ENCODE assay signal across 11 mouse cellular contexts in genomic region chr2:181240806-181241440, GRCm38 (mm10). TPM values are rescaled to one million over a fixed set of nuclear protein-coding genes. Genes with fewer than 3 reads are reported as not detected.
DNase-seq lines count a peak whose midpoint lies in the region; ATAC-seq and TF ChIP-seq lines count a peak whose summit lies in the region.
"Had no signal": no experiment of that assay in that cellular context is flagged by ENCODE, and none has a peak within 500 bp of the region (broad histone marks: within the 10 kb centered on the region; RNA-seq: fewer than 3 reads in every experiment).

No protein-coding gene starts in this region.

- no peak for DNase-seq in kidney, postnatal 0 days (ENCODE audit: low spot score)
- no peak for DNase-seq in kidney, postnatal 14 days
- DNase-seq in embryonic facial prominence, embryonic 14.5 days (ENCODE audit: low spot score) = no peak
- no peak for DNase-seq in liver, embryonic 13.5 days
- DNase-seq in left cerebral cortex, adult 2 months (ENCODE audit: extremely low spot score in 1 of 2, low spot score in 2 of 2) = no peak
- DNase-seq in forebrain, embryonic 14.5 days (ENCODE audit: low spot score) = no peak
- DNase-seq: cerebellum, adult 18-20 months had no signal

- peaks cover 12% of the 10 kb centered on the region; the same call in 1 of the 2 replicates for H3K36me3 ChIP-seq in kidney, postnatal 0 days (ENCODE audit: insufficient read depth, low read length)
- H3K36me3 ChIP-seq in embryonic facial prominence, embryonic 14.5 days (ENCODE audit: control insufficient read depth, insufficient read depth, low read length) = no peaks in the 10 kb centered on the region
- peaks cover 38% of the 10 kb centered on the region for H3K36me3 ChIP-seq in liver, embryonic 13.5 days
- H3K36me3 ChIP-seq in forebrain, embryonic 14.5 days (ENCODE audit: control insufficient read depth, insufficient read depth, low read length) = no peaks in the 10 kb centered on the region
- H3K36me3 ChIP-seq: midbrain, embryonic 15.5 days had no signal

- no peak overlapping the region for H3K27ac ChIP-seq in kidney, postnatal 0 days
- no peak overlapping the region for H3K27ac ChIP-seq in bone marrow, adult 2 months (ENCODE audit: control insufficient read depth, insufficient read depth, low read depth, low read length, poor library complexity)
- H3K27ac ChIP-seq in embryonic facial prominence, embryonic 14.5 days (replicated peaks; ENCODE audit: low read depth, low read length) = no peak overlapping the region
- no peak overlapping the region for H3K27ac ChIP-seq in liver, embryonic 13.5 days
- no peak overlapping the region for H3K27ac ChIP-seq in left cerebral cortex, adult 2 months
- H3K27ac ChIP-seq in forebrain, embryonic 14.5 days (ENCODE audit: low read depth, low read length) = no peak overlapping the region
- H3K27ac ChIP-seq: midbrain, embryonic 15.5 days had no signal

- peak overlapping the region; percentile 54 for H3K4me3 ChIP-seq in kidney, postnatal 0 days (replicated peaks; ENCODE audit: low read depth, low read length)
- peak overlapping the region; percentile 84 for H3K4me3 ChIP-seq in bone marrow, adult 2 months (replicated peaks; ENCODE audit: control insufficient read depth, low read depth, low read length)
- H3K4me3 ChIP-seq in embryonic facial prominence, embryonic 14.5 days (ENCODE audit: low read depth, low read length) = peak overlapping the region; percentile 43; the same call in 1 of the 2 replicates
- peak overlapping the region; percentile 75 for H3K4me3 ChIP-seq in liver, embryonic 13.5 days (replicated peaks)
- H3K4me3 ChIP-seq in left cerebral cortex, adult 2 months = no peak overlapping the region
- H3K4me3 ChIP-seq in forebrain, embryonic 14.5 days (ENCODE audit: low read depth, low read length) = no peak overlapping the region
- H3K4me3 ChIP-seq: midbrain, embryonic 15.5 days had no signal

- TF ChIP-seq POLR2A in bone marrow, adult 2 months (IDR thresholded peaks at IDR 0.05; ENCODE audit: borderline replicate concordance, control insufficient read depth, low read depth, low read length) = no peak

- H3K4me1 ChIP-seq in kidney, postnatal 0 days (replicated peaks; ENCODE audit: insufficient read depth, low read length) = peaks cover 18% of the 10 kb centered on the region
- peaks cover 6% of the 10 kb centered on the region; the same call in 1 of the 2 replicates for H3K4me1 ChIP-seq in bone marrow, adult 2 months (ENCODE audit: control insufficient read depth, insufficient read depth, low read length)
- H3K4me1 ChIP-seq in embryonic facial prominence, embryonic 14.5 days (ENCODE audit: control insufficient read depth, insufficient read depth, low read length) = peaks cover 4% of the 10 kb centered on the region; the same call in 1 of the 2 replicates
- peaks cover 39% of the 10 kb centered on the region for H3K4me1 ChIP-seq in liver, embryonic 13.5 days (replicated peaks)
- 0 out of 2 replicates have a peak, but pooled peaks cover 3% of the 10 kb centered on the region for H3K4me1 ChIP-seq in forebrain, embryonic 14.5 days (ENCODE audit: control insufficient read depth, insufficient read depth, low read length)
- H3K4me1 ChIP-seq: midbrain, embryonic 15.5 days had no signal

- H3K9me3 ChIP-seq in kidney, postnatal 0 days (replicated peaks; ENCODE audit: low read length) = no peaks in the 10 kb centered on the region
- H3K9me3 ChIP-seq in embryonic facial prominence, embryonic 14.5 days (ENCODE audit: control insufficient read depth, low read length) = no peaks in the 10 kb centered on the region
- no peaks in the 10 kb centered on the region for H3K9me3 ChIP-seq in liver, embryonic 13.5 days (replicated peaks)
- no peaks in the 10 kb centered on the region for H3K9me3 ChIP-seq in forebrain, embryonic 14.5 days (replicated peaks; ENCODE audit: control insufficient read depth, low read length)
- H3K9me3 ChIP-seq: midbrain, embryonic 15.5 days had no signal

- 94% methylated on average over 13 of the region's 13 CpGs for WGBS in kidney, postnatal 0 days
- 89% methylated on average over 13 of the region's 13 CpGs for WGBS in bone marrow, adult 2 months
- WGBS in embryonic facial prominence, embryonic 14.5 days = 91% methylated on average over 13 of the region's 13 CpGs
- 81% methylated on average over 13 of the region's 13 CpGs for WGBS in liver, embryonic 13.5 days (ENCODE audit: insufficient replicate concordance)
- 91% methylated on average over 13 of the region's 13 CpGs for WGBS in forebrain, embryonic 14.5 days

- H3K4me2 ChIP-seq in kidney, postnatal 0 days (ENCODE audit: low read length) = peak overlapping the region; percentile 77
- H3K4me2 ChIP-seq in embryonic facial prominence, embryonic 14.5 days (ENCODE audit: low read depth, low read length) = peak overlapping the region; percentile 66
- H3K4me2 ChIP-seq in liver, embryonic 13.5 days = peak overlapping the region; percentile 78
- H3K4me2 ChIP-seq in forebrain, embryonic 14.5 days (ENCODE audit: low read length) = no peak overlapping the region

- intact Hi-C loops in left cerebral cortex, adult 2 months (cut with DNase I) = no loop called here

- no peaks in the 10 kb centered on the region for H3K27me3 ChIP-seq in kidney, postnatal 0 days (ENCODE audit: insufficient read depth, low read length)
- no peaks in the 10 kb centered on the region for H3K27me3 ChIP-seq in embryonic facial prominence, embryonic 14.5 days (replicated peaks; ENCODE audit: control insufficient read depth, insufficient read depth, low read length)
- no peaks in the 10 kb centered on the region for H3K27me3 ChIP-seq in liver, embryonic 13.5 days
- no peaks in the 10 kb centered on the region for H3K27me3 ChIP-seq in forebrain, embryonic 14.5 days (replicated peaks; ENCODE audit: control insufficient read depth, insufficient read depth, low read length)
- H3K27me3 ChIP-seq: midbrain, embryonic 15.5 days had no signal

- TF ChIP-seq CTCF in kidney, postnatal 0 days (IDR thresholded peaks at IDR 0.05; ENCODE audit: low read depth) = no peak
- TF ChIP-seq CTCF in bone marrow, adult 2 months (IDR thresholded peaks at IDR 0.05; ENCODE audit: control insufficient read depth, insufficient read depth, low read length) = no peak
- no peak for TF ChIP-seq CTCF in left cerebral cortex, adult 2 months (IDR thresholded peaks at IDR 0.05)

- peak overlapping the region; percentile 67; the same call in 1 of the 2 replicates for H3K9ac ChIP-seq in kidney, postnatal 0 days (ENCODE audit: low read depth, low read length)
- peak overlapping the region; percentile 64; the same call in 1 of the 2 replicates for H3K9ac ChIP-seq in embryonic facial prominence, embryonic 14.5 days (ENCODE audit: low read depth, low read length)
- peak overlapping the region; percentile 86 for H3K9ac ChIP-seq in liver, embryonic 13.5 days
- H3K9ac ChIP-seq in forebrain, embryonic 14.5 days (ENCODE audit: low read length) = no peak overlapping the region
- H3K9ac ChIP-seq: midbrain, embryonic 15.5 days had no signal

- ATAC-seq in kidney, postnatal 0 days (replicated peaks; ENCODE audit: low FRiP score, low read depth) = no peak
- no peak for ATAC-seq in embryonic facial prominence, embryonic 14.5 days (ENCODE audit: low read depth)
- ATAC-seq in liver, embryonic 13.5 days (ENCODE audit: low read depth) = no peak
- ATAC-seq in CD4-positive, CD25-positive, alpha-beta regulatory T cell, adult 4 months = no peak
- no peak for ATAC-seq in forebrain, embryonic 14.5 days
- ATAC-seq: midbrain, embryonic 15.5 days had no signal

RNA-seq across cellular contexts. Expression of gene Helz2, which starts 0.9 kb away (rescaled TPM):
- 1.4 and 1.5 TPM in 2 replicates for polyA plus RNA-seq in kidney, postnatal 0 days (2015; fragmentation: Nextera tagmentation; extraction: Ambion mirVana)
- polyA plus RNA-seq in bone marrow, adult 2 months (2011; ENCODE audit: insufficient read depth, insufficient read length, low replicate concordance, missing spikeins) = 11.2 and 29.3 TPM in 2 replicates
- polyA plus RNA-seq in embryonic facial prominence, embryonic 14.5 days (2014; fragmentation: Nextera tagmentation; extraction: Ambion mirVana) = 1.3 TPM in 2 replicates
- polyA plus RNA-seq in liver, embryonic 13.5 days (2015; fragmentation: Nextera tagmentation; extraction: Ambion mirVana) = 1.3 and 1.5 TPM in 2 replicates
- polyA plus RNA-seq in CD4-positive, CD25-positive, alpha-beta regulatory T cell, adult 4 months (2017; shearing (Covaris generic)) = 10 to 100 TPM; 19.7 to 25.9 TPM
- 1 to 10 TPM; 2.3 to 4.3 TPM for total RNA-seq in left cerebral cortex, adult 2 months (2021)
- 0.33 and 0.41 TPM in 2 replicates for polyA plus RNA-seq in forebrain, embryonic 14.5 days (2014; fragmentation: Nextera tagmentation; extraction: Ambion mirVana)

RNA-seq across cellular contexts. Expression of gene Fndc11, which starts 21.1 kb away (rescaled TPM):
- 0.27 and 0.55 TPM in 2 replicates for polyA plus RNA-seq in kidney, postnatal 0 days (2015; fragmentation: Nextera tagmentation; extraction: Ambion mirVana)
- polyA plus RNA-seq in bone marrow, adult 2 months (2011; ENCODE audit: insufficient read depth, insufficient read length, low replicate concordance, missing spikeins) = not detected in 2 replicates
- 0.18 TPM in 1 of 2 replicates, not detected in the other for polyA plus RNA-seq in embryonic facial prominence, embryonic 14.5 days (2014; fragmentation: Nextera tagmentation; extraction: Ambion mirVana)
- 0.15 TPM in 1 of 2 replicates, not detected in the other for polyA plus RNA-seq in liver, embryonic 13.5 days (2015; fragmentation: Nextera tagmentation; extraction: Ambion mirVana)
- 1 to 10 TPM in 1 of 2 experiments, not detected in 1; 1.3 TPM for polyA plus RNA-seq in CD4-positive, CD25-positive, alpha-beta regulatory T cell, adult 4 months (2017; shearing (Covaris generic))
- total RNA-seq in left cerebral cortex, adult 2 months (2021) = not detected
- polyA plus RNA-seq in forebrain, embryonic 14.5 days (2014; fragmentation: Nextera tagmentation; extraction: Ambion mirVana) = 0.21 and 0.44 TPM in 2 replicates

RNA-seq across cellular contexts. Expression of gene Srms, which starts 27.9 kb away (rescaled TPM):
- polyA plus RNA-seq in kidney, postnatal 0 days (2015; fragmentation: Nextera tagmentation; extraction: Ambion mirVana) = 0.14 and 0.26 TPM in 2 replicates
- not detected in 2 replicates for polyA plus RNA-seq in bone marrow, adult 2 months (2011; ENCODE audit: insufficient read depth, insufficient read length, low replicate concordance, missing spikeins)
- polyA plus RNA-seq in embryonic facial prominence, embryonic 14.5 days (2014; fragmentation: Nextera tagmentation; extraction: Ambion mirVana) = 0.08 and 0.22 TPM in 2 replicates
- polyA plus RNA-seq in liver, embryonic 13.5 days (2015; fragmentation: Nextera tagmentation; extraction: Ambion mirVana) = 0.08 and 0.12 TPM in 2 replicates
- polyA plus RNA-seq in CD4-positive, CD25-positive, alpha-beta regulatory T cell, adult 4 months (2017; shearing (Covaris generic)) = under 1 TPM; 0.42 to 0.70 TPM
- total RNA-seq in left cerebral cortex, adult 2 months (2021) = under 1 TPM; 0.25 to 0.26 TPM
- polyA plus RNA-seq in forebrain, embryonic 14.5 days (2014; fragmentation: Nextera tagmentation; extraction: Ambion mirVana) = 0.16 and 0.25 TPM in 2 replicates

RNA-seq across cellular contexts. Expression of gene Ptk6, which starts 38.3 kb away (rescaled TPM):
- polyA plus RNA-seq in kidney, postnatal 0 days (2015; fragmentation: Nextera tagmentation; extraction: Ambion mirVana) = not detected in 2 replicates
- not detected in 2 replicates for polyA plus RNA-seq in bone marrow, adult 2 months (2011; ENCODE audit: insufficient read depth, insufficient read length, low replicate concordance, missing spikeins)
- 0.10 and 0.19 TPM in 2 replicates for polyA plus RNA-seq in embryonic facial prominence, embryonic 14.5 days (2014; fragmentation: Nextera tagmentation; extraction: Ambion mirVana)
- 0.02 and 0.03 TPM in 2 replicates for polyA plus RNA-seq in liver, embryonic 13.5 days (2015; fragmentation: Nextera tagmentation; extraction: Ambion mirVana)
- under 1 TPM in 1 of 2 experiments, not detected in 1; 0.08 TPM for polyA plus RNA-seq in CD4-positive, CD25-positive, alpha-beta regulatory T cell, adult 4 months (2017; shearing (Covaris generic))
- total RNA-seq in left cerebral cortex, adult 2 months (2021) = under 1 TPM in 1 of 2 experiments, not detected in 1; 0.11 TPM
- not detected in 2 replicates for polyA plus RNA-seq in forebrain, embryonic 14.5 days (2014; fragmentation: Nextera tagmentation; extraction: Ambion mirVana)
- total RNA-seq: layer of hippocampus, adult 18-20 months had no signal
- polyA plus RNA-seq: midbrain, embryonic 15.5 days had no signal

RNA-seq across cellular contexts. Expression of gene Gmeb2, which starts 46.9 kb away (rescaled TPM):
- polyA plus RNA-seq in kidney, postnatal 0 days (2015; fragmentation: Nextera tagmentation; extraction: Ambion mirVana) = 8.1 and 9.8 TPM in 2 replicates
- 18.5 and 28.7 TPM in 2 replicates for polyA plus RNA-seq in bone marrow, adult 2 months (2011; ENCODE audit: insufficient read depth, insufficient read length, low replicate concordance, missing spikeins)
- polyA plus RNA-seq in embryonic facial prominence, embryonic 14.5 days (2014; fragmentation: Nextera tagmentation; extraction: Ambion mirVana) = 13.5 and 15.9 TPM in 2 replicates
- 8.1 and 9.3 TPM in 2 replicates for polyA plus RNA-seq in liver, embryonic 13.5 days (2015; fragmentation: Nextera tagmentation; extraction: Ambion mirVana)
- 1 to 10 TPM; 9.5 to 9.7 TPM for polyA plus RNA-seq in CD4-positive, CD25-positive, alpha-beta regulatory T cell, adult 4 months (2017; shearing (Covaris generic))
- 10 to 100 TPM; 27.1 to 27.3 TPM for total RNA-seq in left cerebral cortex, adult 2 months (2021)
- 19.2 and 21.5 TPM in 2 replicates for polyA plus RNA-seq in forebrain, embryonic 14.5 days (2014; fragmentation: Nextera tagmentation; extraction: Ambion mirVana)

Comparison
In these comparisons a context has a peak if more than half of its experiments do, and no peak if none do; other contexts are left out.
1. H3K4me3 ChIP-seq: peak in kidney, postnatal 0 days (single experiment), bone marrow, adult 2 months (single experiment), embryonic facial prominence, embryonic 14.5 days (single experiment) and liver, embryonic 13.5 days (single experiment); none in left cerebral cortex, adult 2 months (single experiment) and forebrain, embryonic 14.5 days (single experiment).